Mouse (Mus musculus) T-helper 17 cell (primary cell): ENCODE data around the gene Il4.

Experiments
- in situ Hi-C, 2 experiments: fragments of 300-600 bp; cut with MboI, MseI; formaldehyde crosslinking; loops; 1 replicate in 1 of 2; 2 replicates in 1 of 2; pipeline ENCODE4 v1.15.1; 2025; ENCODE audit warnings: high pct_unique_total_duplicates in 2 of 2

The Il4 gene

DNA sequence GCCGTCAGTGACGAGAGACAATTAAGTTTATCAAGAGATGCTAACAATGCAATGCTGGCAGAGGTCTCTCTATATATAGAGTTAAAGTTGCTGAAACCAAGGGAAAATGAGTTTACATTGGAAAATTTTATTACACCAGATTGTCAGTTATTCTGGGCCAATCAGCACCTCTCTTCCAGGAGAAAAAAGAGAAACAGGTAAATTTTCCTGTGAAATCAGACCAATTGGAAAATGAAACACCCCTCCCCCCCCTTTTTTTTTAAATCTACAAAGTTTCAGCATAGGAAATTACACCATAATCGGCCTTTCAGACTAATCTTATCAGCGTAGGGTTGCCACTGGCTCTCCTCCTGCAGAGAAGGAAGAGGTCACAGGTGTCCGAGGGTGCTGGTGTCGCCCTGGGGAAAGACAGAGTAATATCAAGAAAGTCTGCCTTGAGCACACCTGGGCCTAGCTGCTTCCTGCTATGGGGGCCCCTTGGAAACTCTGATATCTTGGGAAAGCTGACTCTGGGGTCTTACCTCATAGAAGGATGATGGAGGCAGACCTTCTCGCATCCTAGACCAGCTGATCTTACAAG is at the start of gene Il4:
TSS of gene Il4 (minus strand) at position 51 of the 580 bp plus-strand sequence.
- in situ Hi-C loops = no loop called here

DNA sequence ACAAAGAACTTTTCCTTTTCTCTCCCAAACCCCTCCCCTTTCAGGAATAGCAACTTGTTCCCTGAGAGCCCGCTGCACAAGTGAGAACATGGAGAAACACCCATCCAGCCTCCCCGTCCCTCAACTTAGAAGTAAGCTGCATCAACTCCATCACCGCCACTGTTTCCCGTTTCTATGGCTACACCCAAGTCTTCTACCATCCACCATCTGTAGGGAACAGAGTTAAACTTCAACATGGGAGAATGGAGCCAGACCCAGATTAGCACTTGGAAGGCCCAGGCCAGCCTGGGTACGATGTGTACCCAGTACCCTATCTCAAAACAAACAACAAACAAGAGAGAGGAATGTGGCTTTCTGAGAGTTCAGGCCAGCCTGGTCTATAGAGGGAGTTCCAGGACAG is 45.6 kb upstream of the Il4 start:
- in situ Hi-C loops = no loop called here

DNA sequence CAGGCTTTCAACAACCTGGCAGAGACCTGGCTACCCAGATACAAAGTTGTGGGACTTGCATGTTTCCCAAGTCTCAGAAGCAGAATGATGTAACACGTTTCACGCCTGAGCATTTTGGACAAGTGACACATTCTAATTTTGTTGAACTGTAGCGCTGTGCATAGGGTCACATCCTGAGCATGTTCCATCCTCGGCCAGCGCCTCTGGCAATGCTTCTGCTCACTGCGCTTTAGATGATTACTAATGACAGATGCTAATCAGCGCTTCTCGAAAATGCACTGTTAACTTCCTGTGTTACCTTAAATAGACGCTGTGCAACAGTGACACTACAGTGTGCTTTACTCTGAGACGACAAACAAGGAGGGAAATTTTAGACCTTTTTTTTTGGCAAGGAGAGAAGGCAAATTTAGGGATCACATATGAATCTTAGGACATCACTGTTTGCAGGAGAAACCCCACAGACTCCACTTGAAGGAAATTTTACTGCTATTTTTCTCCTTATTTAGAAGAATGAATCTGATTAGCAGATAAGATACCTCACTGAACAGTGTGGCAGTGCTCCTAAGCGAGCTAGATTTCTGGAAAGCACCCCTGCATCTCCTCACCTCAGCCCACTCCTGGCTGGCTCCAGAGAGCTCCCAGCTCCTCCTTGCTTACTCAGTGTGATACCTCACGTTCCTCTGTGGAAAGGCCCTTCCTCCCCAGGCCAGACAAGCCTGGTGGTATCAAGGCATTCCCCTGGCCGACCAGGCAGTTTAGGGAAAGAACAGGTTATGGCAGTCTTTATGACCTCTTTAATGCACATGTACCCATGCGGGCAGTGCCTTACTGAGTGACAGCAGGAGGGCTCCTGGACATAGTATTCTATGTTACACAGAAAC is 44.6 kb upstream of the Il4 start:
- in situ Hi-C loops = no loop called here

DNA sequence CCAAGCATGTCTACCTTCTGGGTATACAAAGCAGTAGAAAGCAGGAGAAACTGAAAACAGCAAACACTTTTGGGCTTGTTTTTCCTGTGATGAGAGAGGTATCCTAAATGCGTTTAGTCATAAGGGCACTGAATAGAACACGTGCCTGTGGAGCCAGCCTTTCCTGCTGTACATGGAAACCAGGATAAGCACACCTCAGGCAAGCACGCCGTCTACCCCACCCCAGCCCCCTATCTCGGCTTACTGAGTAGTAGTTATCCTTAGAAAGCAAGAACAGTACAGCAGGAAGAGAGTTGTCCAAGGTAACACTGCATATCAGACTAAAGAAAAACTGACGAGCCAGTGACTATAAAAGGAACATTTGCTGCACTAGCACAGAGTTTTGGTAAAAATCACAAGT is 39.4 kb upstream of the Il4 start:
- in situ Hi-C loops = no loop called here

DNA sequence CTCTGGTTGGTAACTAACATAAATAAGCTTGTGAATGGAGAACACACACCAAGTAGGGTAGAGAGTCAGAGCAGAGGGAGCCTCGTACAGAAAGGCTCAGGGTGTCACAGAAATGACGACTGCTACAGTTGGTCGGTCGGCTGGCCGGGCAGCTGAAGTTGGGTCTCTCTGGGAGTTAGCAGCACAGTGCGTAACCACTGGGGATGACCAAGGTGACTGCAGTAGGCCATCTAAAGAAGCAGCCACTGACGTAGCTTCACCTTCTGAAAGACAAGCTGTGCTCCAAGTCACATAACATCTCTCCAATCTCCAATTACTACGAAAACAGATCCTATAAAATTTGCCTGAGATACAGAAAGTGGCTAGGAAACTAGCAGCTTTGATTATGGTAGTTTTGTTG is 38.9 kb upstream of the Il4 start:
- in situ Hi-C loops = no loop called here

DNA sequence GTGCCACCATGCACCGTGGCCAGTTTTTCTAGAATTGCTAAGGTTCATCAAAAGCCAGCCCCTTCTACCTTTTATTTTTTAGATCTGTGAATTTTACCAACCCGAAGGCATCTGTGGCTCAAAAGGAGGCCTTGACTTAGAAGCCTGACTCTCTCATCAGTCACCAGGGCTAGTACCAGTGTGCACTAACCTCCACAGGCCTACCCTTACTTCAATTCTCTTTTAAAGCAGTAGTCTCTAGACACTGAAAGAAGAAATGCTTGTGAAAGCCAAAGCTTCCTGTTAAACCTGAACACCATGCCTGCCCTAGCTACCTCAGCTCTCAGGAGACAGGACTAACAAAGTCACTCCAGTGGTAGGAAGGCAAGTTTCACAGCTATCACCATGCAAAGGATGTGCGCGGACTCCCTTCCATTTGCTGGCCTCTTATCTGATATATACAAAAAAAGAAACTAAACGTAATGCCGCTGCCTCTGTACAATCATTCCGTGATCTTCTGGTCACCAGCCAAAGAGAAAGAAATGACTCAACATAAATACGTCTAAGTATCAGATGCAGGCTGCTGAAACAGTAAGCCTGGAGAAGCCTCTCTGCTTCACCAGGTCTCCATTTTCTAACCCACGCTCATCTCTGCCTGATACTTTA is 38.2 kb upstream of the Il4 start:
- in situ Hi-C loops = no loop called here

DNA sequence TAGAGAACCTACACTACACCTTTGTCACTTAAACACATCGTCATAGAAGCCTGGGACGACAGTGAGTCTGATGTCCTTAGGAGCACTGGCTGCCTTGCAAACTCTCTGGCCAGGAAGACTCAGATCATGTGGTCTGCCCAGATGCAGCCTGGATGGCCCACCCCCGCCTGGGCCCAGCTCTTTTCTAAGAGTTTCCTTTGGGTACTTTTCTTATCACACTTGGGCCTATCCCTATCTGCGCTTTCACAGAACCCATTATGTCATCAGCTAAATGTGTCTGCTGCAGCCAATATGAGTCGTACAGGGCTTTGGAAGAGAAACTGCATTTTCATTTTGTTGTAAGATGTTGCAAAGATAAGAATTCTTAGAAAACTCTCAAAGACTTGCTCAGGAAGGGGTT is 36.6 kb upstream of the Il4 start:
- in situ Hi-C loops = no loop called here

DNA sequence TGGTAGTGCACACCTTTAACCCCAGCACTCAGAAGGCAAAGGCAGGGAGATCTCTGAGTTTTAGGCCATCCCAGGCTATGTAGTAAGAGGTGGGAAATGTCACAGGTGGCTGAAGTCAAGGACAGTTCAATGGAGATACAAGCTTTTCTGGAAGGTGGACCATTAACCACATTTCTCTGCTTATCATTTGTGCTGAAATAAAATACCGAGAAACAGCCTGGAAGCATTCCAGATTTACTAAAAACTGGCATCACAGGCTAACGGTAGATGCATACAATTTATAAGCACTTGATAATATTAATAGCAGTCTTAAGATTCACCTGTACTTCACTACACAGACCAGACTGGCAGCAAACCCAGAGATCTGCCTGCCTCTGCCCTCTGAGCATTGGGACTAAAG is 34.0 kb upstream of the Il4 start:
- in situ Hi-C loops = loop anchor here in 1 of 2 experiments (5.0 kb wide), 1 partner anchor 65 kb away; no protein-coding TSS in a partner anchor

DNA sequence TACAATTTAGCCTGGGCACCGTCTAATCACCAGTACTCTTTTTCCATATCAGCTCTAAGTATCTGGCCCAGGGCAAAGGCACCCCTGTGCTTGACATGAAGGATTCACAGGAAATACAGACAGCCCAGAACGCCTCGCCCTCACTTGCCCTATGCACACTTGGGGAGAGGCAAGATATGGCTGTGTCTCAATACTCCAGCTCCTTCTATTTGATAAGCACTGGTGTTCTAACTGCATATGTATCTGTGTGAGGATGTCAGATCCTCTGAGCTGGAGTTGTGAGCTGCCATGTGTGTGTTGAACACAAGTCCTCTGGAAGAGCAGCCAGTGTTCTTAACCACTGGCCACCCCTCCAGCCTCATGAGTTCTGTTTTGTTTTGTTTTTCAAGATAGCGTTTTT is 33.0 kb upstream of the Il4 start:
- in situ Hi-C loops = loop anchor here in 1 of 2 experiments (5.0 kb wide), 1 partner anchor 64 kb away; no protein-coding TSS in a partner anchor

DNA sequence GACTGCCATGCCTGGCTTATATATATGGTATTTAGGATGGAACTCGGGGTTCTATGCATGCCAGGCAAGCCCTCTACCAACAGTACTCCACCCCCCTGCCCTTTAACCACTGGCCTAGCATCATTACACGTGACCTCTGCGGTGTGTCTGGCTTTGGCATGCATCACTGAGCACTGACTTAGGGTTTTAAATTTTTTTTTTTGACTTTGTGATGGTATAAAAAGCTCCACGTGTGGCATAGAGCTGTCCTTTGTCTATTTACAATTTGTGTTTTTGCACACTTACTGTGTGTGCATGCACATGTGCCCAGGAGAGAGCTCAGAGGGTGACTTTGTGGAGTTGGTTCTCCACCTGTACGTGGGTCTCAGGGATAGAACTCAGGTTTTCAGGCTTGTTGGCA is 25.5 kb upstream of the Il4 start:
- in situ Hi-C loops = no loop called here

DNA sequence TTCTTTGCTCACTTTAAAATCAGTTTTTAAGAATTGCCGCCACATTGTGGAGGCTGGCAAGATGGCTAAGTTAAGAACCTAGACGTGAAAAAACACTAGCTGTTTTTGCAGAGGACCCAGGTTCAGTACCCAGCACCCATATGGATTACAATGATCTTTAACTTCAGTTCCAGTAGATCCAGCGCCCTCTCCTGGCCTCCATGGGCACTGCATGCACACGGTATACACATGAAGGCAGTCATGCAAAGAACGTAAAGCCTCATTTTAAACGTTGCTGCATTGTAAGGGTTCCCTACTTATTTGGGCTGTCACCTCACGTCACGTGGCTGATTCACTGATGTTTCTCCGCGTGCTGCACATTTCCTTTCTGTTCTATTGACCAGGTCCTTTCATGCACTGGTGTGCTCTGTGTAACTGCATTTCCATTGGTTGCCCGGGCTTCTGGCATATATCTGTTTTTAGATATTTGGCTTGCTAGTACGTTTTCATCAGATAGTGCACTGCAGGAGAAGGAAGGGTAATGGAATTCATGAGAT is 24.3 kb upstream of the Il4 start:
- in situ Hi-C loops = no loop called here

DNA sequence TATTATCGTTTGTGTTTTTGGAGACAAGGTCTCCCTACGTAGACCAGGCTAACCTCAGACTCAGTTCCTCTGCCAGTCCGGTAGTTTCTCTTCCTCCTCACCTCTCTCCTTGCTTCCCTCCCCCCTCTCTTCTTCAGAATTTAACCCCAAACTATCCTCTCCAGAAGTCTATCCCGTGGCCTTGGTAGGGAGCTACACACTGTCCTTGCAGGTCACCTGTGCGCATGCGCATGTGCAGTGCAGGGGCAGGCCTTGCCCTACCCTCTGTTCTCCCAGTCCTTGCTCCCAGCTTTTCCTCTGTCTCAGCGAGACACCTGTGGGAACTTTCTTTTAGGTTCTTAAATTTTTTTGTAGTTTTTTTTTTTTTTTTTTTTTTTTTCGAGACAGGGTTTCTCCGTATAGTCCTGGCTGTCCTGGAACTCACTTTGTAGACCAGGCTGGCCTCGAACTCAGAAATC is 19.4 kb upstream of the Il4 start:
- in situ Hi-C loops = no loop called here

DNA sequence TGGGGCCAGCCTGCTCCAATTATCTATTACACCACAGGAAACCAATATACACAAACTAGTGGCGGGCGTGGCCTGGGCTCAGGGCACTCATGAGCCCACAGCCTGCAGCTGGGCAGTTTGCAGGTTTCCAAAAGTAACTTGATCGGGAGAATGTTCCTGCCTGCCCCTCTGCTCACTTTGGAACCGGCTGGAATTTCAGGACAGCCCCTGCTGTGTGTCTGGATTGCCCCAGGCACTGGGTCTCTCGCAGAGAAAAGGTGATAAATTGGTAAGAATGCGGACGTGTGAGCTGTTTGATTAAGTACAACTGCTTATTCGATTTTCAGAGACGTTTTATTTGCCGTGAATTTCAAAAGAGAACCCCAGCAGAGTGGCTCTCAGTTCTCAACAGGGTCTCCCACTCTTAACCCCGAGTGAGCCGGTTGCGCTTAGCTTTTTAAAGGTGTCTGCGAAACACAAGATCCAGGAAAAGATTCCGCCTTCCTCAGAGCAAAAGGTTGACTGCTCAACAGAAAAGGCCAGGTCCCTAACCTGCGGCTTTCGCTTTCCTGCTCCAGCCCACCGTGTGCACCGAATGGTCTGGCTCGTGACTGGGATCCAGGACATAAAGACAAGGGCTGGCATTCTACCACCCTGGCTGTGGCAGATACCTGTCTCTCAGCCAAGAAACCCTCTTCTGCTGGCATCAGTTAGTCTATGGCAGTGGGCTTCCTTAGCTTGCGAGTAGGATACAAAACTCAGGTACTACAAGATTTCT is 18.8 kb upstream of the Il4 start:
- in situ Hi-C loops = no loop called here

DNA sequence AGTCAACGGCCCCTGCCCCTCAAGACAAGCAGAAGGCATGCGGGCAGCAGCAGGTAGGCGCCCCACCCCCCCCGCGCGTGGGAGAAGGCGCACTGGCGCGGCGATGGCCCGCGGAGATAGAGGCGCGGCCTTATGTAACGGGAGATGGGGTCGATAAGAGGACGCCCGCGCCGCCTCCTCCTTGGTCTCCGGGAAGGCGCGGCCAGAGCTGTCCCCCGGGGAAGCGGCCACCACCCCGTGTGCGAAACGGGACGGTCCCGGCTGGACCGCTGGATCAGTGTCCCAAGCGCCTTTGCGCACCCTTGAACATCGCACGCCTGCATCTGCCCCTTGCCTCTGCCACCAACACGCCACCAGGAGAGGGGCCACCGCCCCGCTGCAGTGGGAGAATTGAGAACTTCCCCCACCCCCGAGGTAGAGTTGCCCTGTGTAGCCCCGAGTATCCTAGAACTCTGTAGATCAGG is 17.7 kb upstream of the Il4 start:
- in situ Hi-C loops = no loop called here

DNA sequence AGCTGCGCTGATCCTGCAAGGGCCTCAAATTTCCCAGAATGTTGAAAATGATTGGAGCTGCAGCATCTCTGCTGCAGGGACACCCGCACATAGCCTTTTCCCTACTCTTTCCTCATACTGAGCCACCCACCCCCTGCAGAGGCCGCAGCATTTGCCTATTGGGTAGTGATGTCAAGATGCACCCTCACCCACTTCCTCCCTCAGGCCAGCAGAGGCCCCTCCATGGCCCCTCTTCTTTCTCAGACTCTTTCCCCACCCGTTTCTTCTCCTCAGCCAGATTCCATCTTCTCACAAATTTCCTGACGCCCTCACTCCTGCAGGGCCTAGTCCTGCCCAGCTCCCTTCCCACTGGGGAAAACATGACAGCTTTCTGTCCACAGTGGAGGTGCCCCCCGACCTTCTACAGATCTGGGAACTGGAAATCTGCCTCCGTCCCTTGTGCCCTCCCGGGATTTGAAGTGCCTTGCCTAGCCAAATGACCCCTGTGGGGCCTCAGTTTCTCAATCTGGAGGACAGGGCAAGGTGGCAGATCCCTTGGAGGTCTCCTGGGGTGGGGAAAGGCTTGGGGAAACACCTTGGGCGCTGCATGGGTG is 17.2 kb upstream of the Il4 start:
- in situ Hi-C loops = no loop called here

DNA sequence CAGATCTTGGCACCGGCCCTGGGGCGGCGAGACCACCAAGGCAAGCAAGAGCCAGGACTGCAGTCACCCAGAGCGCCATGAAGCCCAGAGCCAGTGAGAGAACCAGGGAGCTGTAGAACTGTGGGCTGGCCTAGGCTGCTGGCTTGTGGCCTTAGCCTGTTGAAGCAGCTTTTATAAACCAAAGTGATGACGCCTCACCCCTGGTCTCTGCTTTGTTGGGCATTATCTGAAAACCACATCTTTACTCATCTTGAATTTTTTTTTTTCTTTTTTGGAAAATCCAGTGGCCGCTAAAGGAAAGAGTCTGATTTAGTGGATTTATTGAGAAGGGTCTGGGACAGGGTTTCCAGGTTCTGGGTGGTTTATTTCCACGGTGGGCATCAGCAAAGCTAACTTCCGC is 16.1 kb upstream of the Il4 start, which contains the start of gene Il13:
TSS of gene Il13 (minus strand) at position 147 of the 400 bp plus-strand sequence.
- in situ Hi-C loops = no loop called here

DNA sequence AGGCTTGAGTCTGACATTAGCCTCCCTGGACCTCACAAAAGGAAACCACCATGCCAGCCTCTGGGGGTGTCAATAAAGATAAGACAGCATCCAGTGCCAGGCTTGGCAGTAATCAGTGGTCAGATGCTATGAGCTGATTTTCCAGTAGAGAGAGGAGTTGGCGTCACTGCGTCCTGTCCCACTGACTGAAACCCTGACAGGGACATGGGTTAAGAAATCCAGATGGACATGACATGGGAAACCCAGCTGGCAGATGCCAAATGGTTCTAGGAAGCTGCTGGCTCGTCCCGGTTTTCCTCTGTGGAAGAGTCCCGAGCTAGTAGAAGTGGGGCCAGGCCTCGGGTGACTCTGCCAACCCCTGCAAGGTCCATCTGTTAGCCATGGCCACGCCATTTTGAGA is 15.2 kb upstream of the Il4 start:
- in situ Hi-C loops = no loop called here

DNA sequence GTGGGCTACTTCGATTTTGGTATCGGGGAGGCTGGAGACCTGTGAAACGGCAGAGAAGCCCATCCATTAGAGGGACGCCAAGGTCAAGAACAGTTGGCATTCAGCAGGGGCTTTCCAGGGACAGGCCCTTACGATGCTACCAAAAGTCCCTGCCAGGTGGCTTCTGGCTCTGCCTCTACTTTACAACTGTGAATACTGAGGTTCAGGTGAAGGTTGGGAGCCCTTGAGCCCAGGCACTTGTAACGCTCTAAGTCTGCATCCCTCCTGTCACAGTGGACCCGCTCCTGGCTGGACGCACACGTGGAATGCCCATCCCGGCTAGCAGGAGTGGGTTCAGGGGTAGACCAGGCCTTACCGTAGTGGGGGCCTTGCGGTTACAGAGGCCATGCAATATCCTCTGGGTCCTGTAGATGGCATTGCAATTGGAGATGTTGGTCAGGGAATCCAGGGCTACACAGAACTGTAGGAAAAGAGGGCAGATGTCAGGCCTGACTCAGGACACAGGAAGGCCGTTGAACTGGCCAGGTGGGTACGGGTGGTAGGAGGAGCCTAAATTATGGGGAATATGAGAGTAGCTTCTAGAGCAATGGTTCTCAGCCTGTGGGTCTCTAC is 13.8 kb upstream of the Il4 start:
- in situ Hi-C loops = no loop called here

DNA sequence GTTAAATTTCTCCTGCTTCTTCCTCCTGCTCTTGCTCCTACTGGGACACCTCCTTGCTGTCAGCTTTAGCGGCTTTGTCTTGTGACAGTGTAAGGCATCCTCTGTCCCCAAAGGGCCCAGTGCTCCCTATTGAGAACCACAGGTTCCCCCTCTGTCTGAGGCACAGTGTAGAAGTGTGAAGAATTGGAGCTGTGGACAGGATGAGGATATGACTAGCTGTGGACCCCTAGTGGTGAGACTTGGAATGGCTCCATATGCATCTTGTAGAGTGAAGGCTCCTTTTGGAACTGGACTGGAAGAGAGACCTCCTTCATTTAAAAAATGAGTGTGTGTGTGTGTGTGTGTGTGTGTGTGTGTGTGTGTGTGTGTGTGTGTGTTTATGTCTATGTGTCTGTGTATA is 9.4 kb upstream of the Il4 start:
- in situ Hi-C loops = loop anchor here in 1 of 2 experiments (5.0 kb wide), 1 partner anchor 41 kb away; no protein-coding TSS in a partner anchor

DNA sequence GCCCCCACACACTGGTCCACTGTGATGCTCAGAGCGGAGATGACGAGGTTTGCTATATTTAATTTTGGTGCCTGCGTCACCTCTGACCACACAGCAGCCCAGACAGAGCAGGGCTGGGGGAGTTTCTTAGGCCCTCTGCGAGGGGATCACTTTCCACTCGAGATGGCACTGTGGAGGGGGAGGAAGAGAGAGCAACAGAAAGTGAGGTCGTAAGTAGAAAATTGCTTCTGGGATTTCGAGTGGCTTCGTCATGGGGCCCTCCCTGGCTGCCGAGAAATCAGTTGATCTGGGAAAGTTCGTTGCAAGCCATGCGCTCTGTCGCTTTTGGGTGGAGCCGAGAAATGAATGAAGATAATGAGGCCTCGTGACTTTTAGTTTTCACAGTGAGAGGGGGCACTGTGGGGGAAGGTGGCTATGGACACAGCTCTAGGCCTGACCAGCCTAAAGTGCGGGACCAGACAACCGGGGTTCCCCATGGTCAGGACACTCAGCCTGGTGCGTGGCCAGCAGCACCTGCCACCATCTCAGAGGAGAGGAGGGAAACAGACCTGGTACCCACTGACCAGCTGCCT is 8.4 kb upstream of the Il4 start:
- in situ Hi-C loops = loop anchor here in 1 of 2 experiments (5.0 kb wide), 1 partner anchor 40 kb away; no protein-coding TSS in a partner anchor
